Mouse (Mus musculus) adrenal gland, postnatal 10 days (tissue): ENCODE measurements around the gene Dmbt1. TPM values are rescaled to one million over a fixed set of nuclear protein-coding genes. Genes with fewer than 3 reads are reported as not detected.
"Not testable (repeated sequence)": the region's sequence is repeated elsewhere in the genome, so short reads cannot be mapped to it uniquely, and the experiment has no call there.

Experiments used
- DNase-seq: peaks from one replicate; pipeline ENCODE4 v3.0.0; 2021; ENCODE audit warnings: mixed read lengths
- total RNA-seq, 2 experiments: library from RNA; stranded (reverse); gene quantifications; 2 replicates each; pipeline ENCODE4 v1.2.3; 2021

Gene Dmbt1
- total RNA-seq, 2 experiments from 2014 or later = 0.06 to 0.15 TPM

- no peak for DNase-seq
Observed at GRCm38 (mm10) chr7:131054808-131055370, 23.0 kb downstream of the Dmbt1 start.

- not testable (repeated sequence) for DNase-seq
Observed at GRCm38 (mm10) chr7:131057918-131058317, 26.1 kb downstream of the Dmbt1 start.

- DNase-seq = peak; percentile 52
Observed at GRCm38 (mm10) chr7:131059808-131060207, 28.0 kb downstream of the Dmbt1 start.

GRCm38 (mm10) chr7:131062541-131062940, 30.7 kb downstream of the Dmbt1 start:
- peak; percentile 24 for DNase-seq

- peak; percentile 71 for DNase-seq
Observed at GRCm38 (mm10) chr7:131068191-131068590, 36.3 kb downstream of the Dmbt1 start.

GRCm38 (mm10) chr7:131073476-131073875, 41.6 kb downstream of the Dmbt1 start:
- not testable (repeated sequence) for DNase-seq

- DNase-seq = not testable (repeated sequence)
Observed at GRCm38 (mm10) chr7:131074098-131074497, 42.2 kb downstream of the Dmbt1 start.

GRCm38 (mm10) chr7:131075956-131076355, 44.1 kb downstream of the Dmbt1 start:
- peak; percentile 63 for DNase-seq

GRCm38 (mm10) chr7:131082403-131082802, 50.5 kb downstream of the Dmbt1 start:
- DNase-seq = not testable (repeated sequence)

GRCm38 (mm10) chr7:131112486-131112885, 80.6 kb downstream of the Dmbt1 start:
- peak; percentile 75 for DNase-seq

- peak; percentile 12 for DNase-seq
Observed at GRCm38 (mm10) chr7:131113676-131114075, 81.8 kb downstream of the Dmbt1 start.

GRCm38 (mm10) chr7:131114434-131114833, 82.6 kb downstream of the Dmbt1 start:
- no peak for DNase-seq

- no peak for DNase-seq
Observed at GRCm38 (mm10) chr7:131122210-131122807, 90.5 kb downstream of the Dmbt1 start.

- no peak for DNase-seq
Observed at GRCm38 (mm10) chr7:131130021-131130420, 98.2 kb downstream of the Dmbt1 start.

GRCm38 (mm10) chr7:131133181-131133580, 101.3 kb downstream of the Dmbt1 start:
- no peak for DNase-seq

GRCm38 (mm10) chr7:131146214-131146613, 114.4 kb downstream of the Dmbt1 start, which contains the start of gene 4933402N03Rik:
TSS of gene 4933402N03Rik (minus strand) at chr7:131146314.
- no peak for DNase-seq

GRCm38 (mm10) chr7:131150179-131150578, 118.3 kb downstream of the Dmbt1 start:
- DNase-seq = no peak

GRCm38 (mm10) chr7:131153044-131153443, 121.2 kb downstream of the Dmbt1 start:
- no peak for DNase-seq

GRCm38 (mm10) chr7:131162251-131162650, 130.4 kb downstream of the Dmbt1 start:
- DNase-seq = no peak

- DNase-seq = no peak
Observed at GRCm38 (mm10) chr7:131167771-131168170, 135.9 kb downstream of the Dmbt1 start.

- DNase-seq = no peak
Observed at GRCm38 (mm10) chr7:131169099-131169498, 137.2 kb downstream of the Dmbt1 start.
